Mouse (Mus musculus) small intestine, adult 2 months (tissue): ENCODE results near the gene Rtraf.

Experiments used
- CTCF ChIP-seq: fragments of 200-500 bp; IDR thresholded peaks from 2 replicates; pipeline ENCODE4 v1.5.1; 2012; ENCODE audit warnings: low read depth, mild to moderate bottlenecking, control low read depth, inconsistent platforms, low read length, moderate library complexity, mixed read lengths; ENCODE audit not compliant: insufficient replicate concordance, insufficient read length; ENCODE audit errors: extremely low read depth
- POLR2A ChIP-seq: fragments of 200-500 bp; IDR thresholded peaks from 2 replicates; pipeline ENCODE4 v1.6.1; 2012; ENCODE audit warnings: low read depth, mild to moderate bottlenecking, control low read depth, inconsistent platforms, low read length, moderate library complexity

DNA sequence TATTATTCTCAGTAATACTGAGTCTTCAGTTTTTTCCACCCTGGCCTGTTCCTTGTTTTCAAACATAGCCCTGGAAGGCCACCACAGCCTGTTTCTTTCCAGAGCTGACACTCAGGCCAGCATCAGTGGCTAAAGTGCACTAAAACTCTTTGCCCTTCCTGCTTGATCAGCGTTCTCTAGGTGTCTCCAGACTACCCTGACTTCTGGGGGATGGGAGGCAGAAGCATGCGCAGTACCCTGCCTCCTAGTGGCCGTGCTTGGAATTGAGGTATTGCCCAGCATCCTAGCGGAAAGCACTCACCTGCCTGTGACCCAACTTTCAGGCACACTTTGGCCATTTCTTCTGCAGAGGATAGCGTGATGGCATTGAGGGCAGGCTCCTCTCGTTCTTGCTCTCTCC is 46.7 kb downstream of the Rtraf start:
- TF ChIP-seq CTCF: peak; percentile 70; the same call in 1 of the 2 replicates
- TF ChIP-seq POLR2A: no peak
